Mouse (Mus musculus): ENCODE measurements around the gene Evi5.

Gene Evi5

GRCm38 (mm10) chr5:107874561-107875260 lies at the start of gene Evi5:
Gene Evi5 (minus strand): TSS chr5:107875107.
- no peak for DNase-seq

DNA sequence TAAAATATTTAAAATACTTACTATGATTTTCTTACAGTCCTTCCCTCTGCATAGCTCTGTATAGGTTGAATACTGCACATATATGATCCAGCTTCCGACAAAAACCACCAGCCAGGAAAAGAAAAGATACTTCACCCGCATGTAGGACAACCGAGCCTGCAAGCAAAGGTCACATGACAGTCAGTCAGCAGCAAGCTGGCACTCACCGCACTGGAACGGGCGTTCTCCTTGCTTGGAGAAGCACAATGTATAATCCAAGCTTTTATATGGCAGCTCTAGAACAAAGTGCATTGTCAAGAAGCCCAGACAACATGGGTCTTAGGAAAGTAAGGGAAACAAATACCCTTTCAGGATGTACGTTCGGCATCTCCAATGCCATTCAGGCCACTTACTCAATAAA lies 49.7 kb upstream of the Evi5 start:
- peak; percentile 88 for DNase-seq

DNA sequence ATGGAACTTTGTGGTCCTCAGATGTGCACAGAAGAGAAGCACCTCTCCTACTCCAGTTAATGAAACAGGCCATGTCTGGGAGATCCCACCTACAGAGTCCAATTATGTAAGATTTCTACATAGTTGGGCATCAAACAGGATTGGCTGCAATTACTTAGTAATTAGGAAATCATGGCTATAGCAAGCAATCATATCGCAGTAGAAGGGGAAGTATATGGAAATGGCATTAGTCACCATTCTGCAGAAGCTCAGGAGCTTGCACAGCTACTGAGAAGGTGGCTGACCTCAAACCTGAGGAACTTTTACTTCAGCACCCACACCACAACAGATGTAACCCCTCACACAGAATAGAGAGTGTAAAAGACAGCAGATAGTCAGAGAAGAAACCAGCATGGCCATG lies 47.9 kb upstream of the Evi5 start:
- peak; percentile 59 for DNase-seq

DNA sequence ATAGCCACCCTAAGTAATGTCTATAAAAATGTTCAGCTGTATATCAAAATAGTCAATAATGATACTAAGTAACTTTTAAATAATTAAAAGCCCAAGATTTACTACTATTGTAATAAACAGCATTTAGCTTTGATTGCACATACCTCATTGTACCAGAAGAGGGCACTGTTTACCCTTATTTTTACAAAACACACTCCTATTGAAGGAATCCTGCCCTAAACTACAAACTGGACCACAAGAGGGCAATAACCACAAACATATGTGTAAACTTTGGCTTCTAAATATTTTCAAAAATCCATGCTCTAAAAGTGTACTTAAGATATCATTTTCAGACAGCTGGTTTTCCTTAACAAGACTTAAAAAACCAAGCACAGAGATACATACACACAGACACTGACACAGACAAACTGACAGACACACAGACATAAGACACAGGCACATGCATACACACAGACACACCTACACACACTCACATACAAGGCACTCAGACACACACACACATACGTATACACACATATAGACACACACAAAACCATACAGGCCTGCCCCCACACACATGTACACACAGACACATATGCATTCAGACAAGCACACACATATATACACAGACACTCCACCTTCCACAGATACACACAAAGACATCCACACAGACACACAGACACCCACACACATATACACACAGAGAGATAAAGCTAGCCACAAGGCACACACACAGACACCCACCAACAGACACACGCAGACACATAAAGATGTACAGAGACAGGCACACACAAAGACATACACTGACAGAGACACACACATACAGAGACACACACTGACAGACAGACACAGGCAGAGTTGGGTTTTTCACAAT lies 46.7 kb upstream of the Evi5 start:
- peak; percentile 71 for DNase-seq

- peak; percentile 28 for DNase-seq
Observed at GRCm38 (mm10) chr5:107915280-107915679, 40.4 kb upstream of the Evi5 start.

DNA sequence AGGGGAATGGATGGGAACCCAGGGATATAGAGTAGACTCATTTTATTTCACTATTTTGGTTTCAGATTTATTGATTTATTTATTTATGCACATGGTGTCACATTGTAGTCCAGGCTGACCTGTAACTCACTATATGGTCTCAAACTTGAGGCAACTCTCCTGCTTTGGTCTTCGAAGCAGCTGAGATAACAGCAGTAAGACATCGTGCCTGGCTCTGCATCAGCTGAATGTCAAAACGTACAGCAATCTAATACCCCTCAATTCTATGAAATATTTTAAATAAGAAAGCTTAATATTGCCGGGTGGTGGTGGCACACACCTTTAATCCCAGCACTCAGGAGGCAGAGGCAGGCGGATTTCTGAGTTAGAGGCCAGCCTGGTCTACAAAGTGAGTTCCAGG lies 36.1 kb upstream of the Evi5 start:
- DNase-seq, result peak; percentile 67

GRCm38 (mm10) chr5:107910084-107910616 lies 35.2 kb upstream of the Evi5 start:
- peak; percentile 63 for DNase-seq

DNA sequence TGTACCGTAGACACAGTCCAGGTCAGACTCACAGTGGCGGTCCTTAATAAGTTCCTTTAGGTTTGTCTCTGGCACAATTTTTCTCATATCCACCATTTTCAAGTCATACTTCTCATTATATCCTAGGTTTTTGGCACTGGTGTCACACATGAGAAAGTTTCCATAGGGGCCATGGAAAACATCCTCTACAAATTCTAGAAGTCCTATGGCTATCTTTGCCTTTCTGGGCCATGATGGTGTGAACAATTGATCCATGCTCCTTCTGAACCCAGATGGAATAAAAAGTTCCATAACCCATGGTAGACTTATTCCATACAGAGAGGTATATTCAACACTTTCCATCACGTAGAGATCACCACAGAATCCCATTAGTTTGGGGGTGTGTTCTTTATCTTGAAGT lies 34.8 kb upstream of the Evi5 start:
- no peak for DNase-seq

DNA sequence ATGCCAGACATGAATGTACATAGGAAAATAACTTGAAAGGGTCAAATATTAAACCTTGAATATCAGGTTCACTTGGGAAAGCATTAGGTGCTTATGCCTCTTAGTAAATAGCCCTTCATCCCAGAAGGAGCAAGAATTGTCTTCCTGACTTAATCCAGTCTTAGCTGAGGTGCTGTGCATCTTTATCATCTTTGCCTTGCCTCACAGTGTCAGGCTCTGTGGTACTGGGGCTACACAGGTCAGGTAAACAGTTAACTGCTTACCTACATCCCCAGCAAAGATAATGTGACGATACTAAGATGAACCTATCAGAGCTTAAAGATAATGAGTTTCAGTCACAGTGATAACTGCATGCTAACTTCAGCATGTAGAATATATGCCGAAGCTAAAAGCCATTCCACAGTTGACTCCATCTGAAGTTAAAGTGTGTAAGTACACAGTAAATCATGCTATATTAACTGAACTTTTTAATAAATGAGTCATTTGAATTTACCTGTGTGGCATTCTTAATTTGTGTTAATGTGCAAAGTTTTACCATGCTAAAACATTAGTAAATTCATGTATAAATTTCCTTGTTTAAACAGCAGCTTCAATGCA lies 33.7 kb upstream of the Evi5 start:
- peak; percentile 15 for DNase-seq

GRCm38 (mm10) chr5:107904325-107904724 lies 29.4 kb upstream of the Evi5 start:
- peak; percentile 80 for DNase-seq

GRCm38 (mm10) chr5:107901014-107901615 lies 26.2 kb upstream of the Evi5 start:
- DNase-seq, result no peak

DNA sequence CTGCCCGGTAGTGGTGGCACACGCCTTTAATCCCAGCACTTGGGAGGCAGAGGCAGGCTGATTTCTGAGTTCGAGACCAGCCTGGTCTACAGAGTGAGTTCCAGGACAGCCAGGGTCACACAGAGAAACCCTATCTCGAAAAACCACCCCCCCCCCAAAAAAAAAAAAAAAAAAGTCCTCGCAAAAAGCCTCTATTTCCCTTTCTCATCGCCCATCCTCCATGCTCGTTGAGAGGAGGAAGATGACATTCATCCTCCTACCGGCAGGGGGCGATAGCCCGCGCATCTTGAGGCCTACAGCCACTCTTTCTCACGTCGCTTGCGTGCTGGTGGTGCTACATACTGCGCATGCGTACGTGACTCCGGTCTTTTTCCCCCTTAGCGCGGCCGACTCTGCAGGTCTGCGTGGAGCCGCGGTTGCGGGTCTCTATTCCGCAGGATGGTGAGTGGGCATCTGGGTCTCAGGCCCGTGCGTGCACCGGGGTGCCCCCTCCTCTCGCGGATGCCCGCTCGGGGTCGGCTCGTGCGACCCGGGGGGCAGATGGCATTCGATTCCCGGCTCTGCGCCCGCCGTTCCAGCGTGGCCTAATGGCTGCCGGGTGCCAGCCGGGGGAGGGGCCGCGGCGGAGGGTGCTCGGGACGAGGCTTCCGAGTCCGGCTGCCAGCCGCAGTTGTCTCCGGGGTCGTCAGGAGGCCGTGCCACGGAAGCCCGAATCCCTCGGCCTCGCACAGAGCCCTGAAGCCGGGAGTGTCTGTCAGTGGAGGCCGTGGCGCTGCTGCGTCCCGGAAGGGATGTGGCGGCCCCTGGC lies 25.5 kb upstream of the Evi5 start, which contains the start of gene Rpl5:
Rpl5 (plus strand) TSS at position 297 of the 808 bp plus-strand sequence.
- DNase-seq, result peak; percentile 100

DNA sequence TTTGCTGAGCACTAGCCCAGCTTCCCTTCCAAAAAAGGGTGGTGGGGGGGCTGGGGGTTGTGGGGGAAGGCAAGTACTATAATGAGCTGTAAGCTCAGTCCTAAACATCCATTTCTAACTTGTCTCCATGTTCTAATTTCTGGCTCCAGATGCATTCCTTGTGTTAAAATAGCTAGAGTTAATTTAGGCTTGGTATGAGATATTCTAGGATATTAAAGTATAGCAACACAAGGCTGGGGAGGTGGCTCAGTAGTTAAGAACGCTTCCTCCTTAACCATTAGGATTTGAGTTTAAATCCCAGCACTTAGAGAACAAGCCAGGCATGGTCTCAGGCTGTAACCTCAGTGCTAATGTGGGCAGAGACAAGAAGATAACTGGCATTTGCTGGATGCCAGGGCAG lies 21.4 kb upstream of the Evi5 start:
- peak; percentile 15 for DNase-seq

- no peak for DNase-seq
Observed at GRCm38 (mm10) chr5:107894676-107895075, 19.8 kb upstream of the Evi5 start.

DNA sequence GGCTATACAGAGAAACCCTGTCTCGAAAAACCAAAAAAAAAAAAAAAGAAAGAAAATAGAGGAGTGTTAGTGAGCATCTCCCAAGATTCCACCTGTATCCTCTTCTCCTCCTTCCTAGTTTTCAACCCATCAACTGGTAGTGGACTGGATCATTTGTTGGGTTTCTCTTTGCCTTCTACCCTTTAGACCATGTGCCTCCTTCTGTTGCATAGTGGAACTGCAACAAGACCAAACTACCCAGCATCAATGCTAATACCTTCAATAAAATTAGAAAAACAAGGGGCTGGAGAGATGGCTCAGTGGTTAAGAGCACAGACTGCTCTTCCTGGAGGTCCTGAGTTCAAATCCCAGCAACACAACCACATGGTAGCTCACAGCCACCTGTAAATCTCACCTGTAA lies 16.6 kb upstream of the Evi5 start:
- DNase-seq, result peak; percentile 31

- peak; percentile 78 for DNase-seq
Observed at GRCm38 (mm10) chr5:107889994-107890888, 15.3 kb upstream of the Evi5 start.

DNA sequence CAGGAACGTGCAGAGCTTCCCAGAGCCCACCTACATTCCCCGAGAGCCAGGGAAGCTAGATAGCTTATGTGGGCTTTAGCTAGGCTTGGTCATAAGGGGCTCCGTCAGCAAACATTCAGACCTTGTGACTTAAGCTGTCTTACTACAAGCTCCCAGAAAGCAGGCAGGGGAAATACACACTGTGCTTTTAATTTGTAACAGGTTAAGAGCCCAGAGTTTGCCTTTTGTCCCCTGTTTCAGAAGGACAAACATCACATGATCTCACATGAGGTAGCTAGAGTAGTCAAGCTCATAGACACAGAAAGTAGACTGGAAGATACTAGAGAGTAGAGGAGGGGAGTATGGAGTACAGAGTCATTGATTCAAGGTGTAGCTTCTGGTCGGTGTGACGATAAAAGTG lies 5.8 kb upstream of the Evi5 start:
- DNase-seq, result no peak

DNA sequence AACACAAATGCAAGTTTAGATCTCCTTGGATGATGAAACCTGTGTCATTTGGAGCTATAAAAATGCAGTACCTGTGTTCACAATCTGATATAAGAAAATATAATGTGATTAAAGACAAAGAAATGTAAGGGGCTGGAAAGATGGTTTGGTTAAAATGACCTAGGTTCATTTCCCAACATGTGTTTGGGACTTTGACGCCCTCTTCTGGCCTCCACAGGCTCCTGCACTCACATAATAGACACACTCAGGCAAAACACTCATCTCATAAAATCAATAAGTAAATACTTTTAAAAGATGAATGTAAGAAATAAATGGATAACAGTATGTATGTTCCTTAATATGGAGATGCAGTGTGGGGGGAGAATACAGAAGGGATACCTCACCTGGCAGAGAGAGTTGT lies 2.1 kb upstream of the Evi5 start:
- no peak for DNase-seq

DNA sequence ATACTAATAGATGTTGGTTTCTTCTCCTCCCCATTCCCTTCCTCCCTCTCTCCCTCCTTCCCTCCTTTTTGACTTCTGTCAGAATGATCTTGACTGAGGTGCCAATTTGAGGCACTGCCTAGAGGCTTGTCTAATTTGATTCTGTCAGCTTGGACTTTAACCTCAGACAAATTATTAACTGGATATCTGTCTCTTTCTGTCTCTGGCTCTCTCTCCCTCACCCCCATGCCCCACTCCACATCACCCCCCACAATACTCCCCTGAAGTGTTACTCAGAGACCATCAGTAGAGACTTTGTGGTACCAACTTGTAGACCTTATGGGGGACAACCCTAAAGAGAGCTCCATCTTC lies 329 bp upstream of the Evi5 start:
- DNase-seq, result no peak

- peak; percentile 89 for DNase-seq
Observed at GRCm38 (mm10) chr5:107873886-107874302, 1.0 kb downstream of the Evi5 start.

DNA sequence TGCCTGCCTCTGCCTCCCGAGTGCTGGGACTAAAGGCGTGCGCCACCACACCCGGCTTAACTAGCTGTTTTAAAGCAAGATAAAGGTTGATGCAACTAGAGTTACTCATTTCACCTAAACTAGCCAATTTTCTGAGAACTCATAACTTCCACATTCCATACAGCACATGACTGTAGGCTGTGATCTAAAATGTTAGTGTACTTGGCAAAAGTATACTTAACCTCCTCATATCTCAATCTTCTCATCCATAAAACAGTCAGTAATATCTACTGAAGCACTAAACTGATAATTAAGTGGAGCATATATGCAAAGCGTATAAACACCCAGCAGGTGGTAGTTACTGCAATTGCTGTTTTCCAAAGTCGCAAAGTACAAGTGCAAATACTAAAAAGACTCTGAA lies 1.6 kb downstream of the Evi5 start:
- no peak for DNase-seq
